Mouse (Mus musculus) embryonic fibroblast, embryonic 13.5 days (primary cell): ENCODE data around the gene Hoxa3.

Source experiments
- CTCF ChIP-seq: IDR thresholded peaks from 2 replicates; pipeline ENCODE4 v1.5.1; 2011; ENCODE audit warnings: mild to moderate bottlenecking, control low read depth, low read length, moderate library complexity, borderline replicate concordance; ENCODE audit not compliant: insufficient read depth
- POLR2A ChIP-seq: IDR thresholded peaks from 2 replicates; pipeline ENCODE4 v1.6.1; 2011; ENCODE audit warnings: low read depth, mild to moderate bottlenecking, control low read depth, low read length, moderate library complexity

- TF ChIP-seq POLR2A, result peak; percentile 28; the same call in 1 of the 2 replicates
- TF ChIP-seq CTCF, result peak; percentile 70
Observed at GRCm38 (mm10) chr6:52221337-52221992, 8.3 kb upstream of the Hoxa3 start, which contains the start of gene Hoxa7.
